Mouse (Mus musculus): Measurements from ENCODE around the gene Pim2. TPM values are rescaled to one million over a fixed set of nuclear protein-coding genes. Genes with fewer than 3 reads are reported as not detected.

Pim2 gene
- total RNA-seq (2021), result 1 to 10 TPM; 1.5 to 1.9 TPM
- long read RNA-seq, experiment 1, transcript Pim2-201 (6 exons, 2,045 nt), result major isoform, 5 of 5 reads
- long read RNA-seq, experiment 1, partial matches to known transcripts, result 0 of 5 reads
- long read RNA-seq, experiment 1, other reads (novel, unspliced or antisense), result 0 of 5 reads
- long read RNA-seq, experiment 2, partial matches to known transcripts, result 0 of 3 reads
- long read RNA-seq, experiment 2, other reads (novel, unspliced or antisense), result 1 of 3 reads

- peak; percentile 70 for DNase-seq (ENCODE audit: low spot score)
Measured at GRCm38 (mm10) chrX:7878007-7878419, at the start of gene Pim2. Gene Pim2 (plus strand): TSS chrX:7878262.

- DNase-seq (ENCODE audit: low spot score), result no peak
Measured at GRCm38 (mm10) chrX:7837146-7837545, 40.9 kb upstream of the Pim2 start.

DNA sequence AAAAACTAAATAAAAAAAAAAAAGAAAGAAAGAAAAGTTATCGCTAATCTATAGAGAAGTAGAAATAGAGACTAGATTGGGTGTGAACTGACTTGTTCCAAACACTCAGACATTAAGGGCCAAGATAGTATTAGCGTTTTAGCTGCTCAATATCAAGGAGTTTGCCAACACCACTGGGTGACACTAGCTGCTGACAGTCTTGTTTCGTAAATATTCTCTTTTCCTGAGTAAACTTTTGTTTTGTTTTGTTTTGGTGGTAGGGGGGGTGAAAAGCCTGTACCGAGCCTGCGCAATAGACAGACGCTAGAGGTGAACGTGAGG, 37.3 kb upstream of the Pim2 start:
- no peak for DNase-seq (ENCODE audit: low spot score)

DNA sequence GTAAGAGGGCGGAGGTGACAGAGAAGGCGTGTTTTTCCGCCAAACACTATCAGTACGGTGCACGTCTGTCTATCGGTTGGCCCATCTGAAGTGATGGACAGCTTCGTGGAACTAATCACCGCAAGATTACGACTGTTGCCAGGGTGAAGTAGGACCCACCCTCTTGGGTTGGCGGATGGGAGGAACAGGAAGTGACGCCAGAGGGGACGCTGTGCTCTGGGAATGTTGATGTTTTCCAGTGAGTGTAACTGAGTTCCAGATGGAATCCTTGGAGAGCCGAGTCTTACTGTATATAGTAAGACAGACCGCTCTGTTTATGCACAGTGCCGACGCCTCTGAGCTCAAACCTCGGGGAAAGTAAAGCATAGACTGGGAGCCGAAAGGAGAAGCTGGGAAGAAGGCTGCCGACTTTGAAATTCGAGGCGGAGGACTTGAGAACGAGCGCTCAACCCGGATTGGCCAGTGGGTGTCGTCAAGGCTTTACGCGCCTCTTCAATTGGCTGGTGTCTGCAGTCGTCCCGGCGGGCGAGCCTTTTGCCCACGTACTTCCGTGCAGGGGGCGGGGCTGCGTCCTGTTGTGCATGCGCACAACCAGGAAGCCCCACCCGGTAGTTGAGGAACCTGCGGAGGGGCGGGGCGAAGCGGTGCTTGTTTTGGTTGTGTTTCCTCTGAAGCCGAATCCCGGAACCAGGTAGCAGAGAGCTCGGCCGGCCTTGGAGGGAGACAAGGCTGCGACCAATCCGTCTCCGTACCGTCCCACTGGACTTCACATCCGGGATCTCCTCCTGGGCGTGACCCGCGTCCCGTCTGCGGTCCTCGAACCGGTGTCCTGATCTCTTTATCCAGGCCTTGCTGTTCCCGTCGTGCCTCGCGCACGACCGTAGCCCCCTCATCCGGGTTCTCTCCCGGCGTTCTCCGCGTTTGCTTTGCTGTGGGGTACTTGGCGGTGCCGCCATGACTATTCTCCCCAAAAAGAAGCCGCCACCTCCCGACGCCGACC, 36.6 kb upstream of the Pim2 start, which contains the start of gene Otud5:
TSS of gene Otud5 (plus strand) at position 202 of the 1,000 bp plus-strand sequence.
- peak; percentile 92 for DNase-seq (ENCODE audit: low spot score)

- DNase-seq (ENCODE audit: low spot score), result peak; percentile 2
Measured at GRCm38 (mm10) chrX:7842318-7842717, 35.7 kb upstream of the Pim2 start.

DNA sequence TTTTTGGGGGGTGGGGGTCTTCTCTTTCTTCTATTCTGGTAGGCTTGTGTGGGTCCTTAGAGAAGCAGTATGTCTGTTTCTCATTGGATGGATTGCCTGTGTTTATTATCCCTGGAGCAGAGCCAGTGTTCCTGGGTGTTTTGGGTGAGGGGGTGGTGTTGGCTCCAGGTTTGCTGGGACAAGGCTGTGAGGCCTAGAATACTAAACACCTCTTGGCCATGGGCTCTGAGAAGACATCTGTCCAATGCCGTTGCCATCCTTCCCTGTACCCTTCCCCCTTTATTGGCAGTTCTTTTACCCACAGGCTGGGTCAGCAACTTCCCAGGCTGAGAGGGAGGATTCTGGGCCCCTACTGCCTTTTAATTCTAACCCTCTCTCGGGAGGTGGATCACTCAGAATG, 30.2 kb upstream of the Pim2 start:
- no peak for DNase-seq (ENCODE audit: low spot score)

DNA sequence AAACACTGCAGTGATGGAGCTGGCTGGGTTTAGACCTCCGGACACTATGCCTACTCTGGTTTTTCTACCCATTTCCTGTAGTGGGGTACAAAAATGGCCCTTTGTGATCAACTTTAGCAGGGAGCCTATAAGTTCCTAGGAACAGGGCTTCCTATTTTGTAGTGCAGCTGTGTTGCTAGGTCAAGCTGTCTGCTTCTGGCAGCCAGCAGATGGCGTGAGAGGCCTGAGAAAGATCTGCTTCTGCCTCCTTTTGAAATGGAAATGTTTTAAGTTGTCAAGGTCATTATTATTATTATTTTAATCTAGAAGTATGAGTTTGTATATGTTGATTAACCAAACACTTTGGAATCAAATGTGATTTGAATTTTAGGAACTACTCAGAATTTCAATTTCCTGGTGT, 23.5 kb upstream of the Pim2 start:
- peak; percentile 14 for DNase-seq (ENCODE audit: low spot score)

GRCm38 (mm10) chrX:7859191-7859753, 18.8 kb upstream of the Pim2 start:
- no peak for DNase-seq (ENCODE audit: low spot score)

DNA sequence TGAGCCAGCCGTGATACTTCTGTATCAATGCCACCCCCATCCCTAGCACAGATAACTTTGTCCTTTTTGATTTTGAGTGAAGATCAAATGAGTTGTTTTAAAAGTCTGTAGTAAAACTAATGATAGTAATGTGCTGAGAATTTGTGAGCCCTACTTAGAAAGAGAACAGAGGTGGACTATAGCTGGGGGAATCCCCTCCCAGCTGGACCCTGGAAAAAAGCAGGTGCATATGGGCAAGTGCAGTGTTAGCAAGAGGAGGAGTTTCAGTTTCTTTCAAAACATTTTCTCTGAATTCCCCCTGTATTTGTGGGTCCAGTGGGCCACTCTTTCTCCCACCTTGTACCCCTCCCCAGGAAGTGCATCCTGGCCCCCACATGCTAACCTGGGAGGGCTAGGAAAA, 14.9 kb upstream of the Pim2 start:
- no peak for DNase-seq (ENCODE audit: low spot score)

DNA sequence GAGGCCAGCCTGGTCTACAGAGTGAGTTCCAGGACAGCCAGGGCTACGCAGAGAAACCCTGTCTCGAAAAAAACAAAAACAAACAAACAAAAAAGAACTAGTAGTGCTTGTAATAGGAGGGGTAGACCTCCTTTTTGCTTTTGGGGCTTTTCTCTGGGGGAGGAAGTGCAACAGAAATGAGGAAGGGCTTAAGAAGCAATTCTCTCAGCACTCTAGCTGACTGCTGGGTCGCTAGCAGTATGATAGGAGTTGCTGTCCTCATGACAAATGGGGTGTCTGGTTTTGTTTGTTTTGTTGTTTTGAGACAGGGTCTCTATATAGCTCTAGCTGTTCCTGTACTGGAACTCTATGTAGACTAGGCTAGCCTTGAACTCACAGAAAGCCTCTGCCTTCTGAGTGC, 13.5 kb upstream of the Pim2 start:
- DNase-seq (ENCODE audit: low spot score), result no peak

DNA sequence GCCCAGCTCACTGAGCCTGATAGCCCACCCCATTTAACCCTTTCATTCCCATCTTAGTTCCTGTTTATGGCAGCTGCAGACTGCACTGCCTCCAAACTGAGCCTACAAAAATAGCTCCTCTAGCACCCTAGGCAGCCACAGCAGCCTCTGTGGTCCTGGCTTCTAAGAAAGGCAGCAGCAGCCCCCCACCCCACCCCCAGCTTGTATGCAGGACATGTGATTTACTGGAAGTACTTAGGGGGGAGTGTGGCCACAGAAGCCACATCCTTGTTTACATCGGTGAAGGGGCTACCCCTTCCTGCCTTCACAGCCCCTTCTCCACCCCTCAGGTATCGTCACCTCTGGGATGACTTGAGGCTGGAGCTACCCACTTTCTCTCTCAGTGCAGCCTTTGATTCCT, 12.7 kb upstream of the Pim2 start:
- DNase-seq (ENCODE audit: low spot score), result no peak

GRCm38 (mm10) chrX:7865786-7866185, 12.3 kb upstream of the Pim2 start:
- no peak for DNase-seq (ENCODE audit: low spot score)

DNA sequence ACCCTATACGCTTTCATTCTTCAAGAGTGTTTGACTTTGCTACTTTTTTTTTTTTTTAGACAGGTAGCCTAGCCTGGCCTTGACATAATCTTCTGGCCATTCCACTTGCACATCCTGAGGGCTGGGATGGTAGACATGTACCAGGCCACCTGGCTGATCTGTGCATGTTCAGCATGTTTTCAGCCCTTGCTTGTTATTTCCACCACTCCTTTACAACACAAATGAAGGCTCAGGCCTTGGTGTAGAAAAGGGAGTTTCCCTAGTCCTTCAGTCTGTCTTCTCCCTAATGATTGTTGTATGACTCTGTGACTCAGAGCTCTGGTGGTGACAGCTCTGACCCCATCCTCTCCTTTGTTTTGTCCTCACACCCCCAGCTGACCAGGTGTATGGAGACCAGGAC, 10.9 kb upstream of the Pim2 start:
- DNase-seq (ENCODE audit: low spot score), result no peak

DNA sequence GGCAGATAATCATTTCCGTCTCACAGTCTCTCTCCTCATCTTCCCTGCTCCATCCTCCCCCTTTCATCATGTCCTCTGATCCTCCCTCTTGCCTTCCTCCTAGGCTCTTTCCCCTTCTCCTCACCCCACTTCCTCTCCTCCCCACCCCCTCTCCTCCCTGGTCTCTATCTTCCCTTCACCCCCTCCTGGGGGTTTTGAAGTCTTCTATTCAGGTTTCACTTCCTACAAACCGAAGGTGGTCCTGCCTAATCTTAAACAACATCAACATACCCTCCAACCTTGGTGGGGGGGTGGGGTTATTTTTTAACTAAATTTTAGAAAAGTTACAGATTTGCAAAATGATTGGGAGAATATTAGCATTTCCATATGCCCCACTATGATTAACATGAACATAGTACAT, 9.6 kb upstream of the Pim2 start:
- DNase-seq (ENCODE audit: low spot score), result no peak

DNA sequence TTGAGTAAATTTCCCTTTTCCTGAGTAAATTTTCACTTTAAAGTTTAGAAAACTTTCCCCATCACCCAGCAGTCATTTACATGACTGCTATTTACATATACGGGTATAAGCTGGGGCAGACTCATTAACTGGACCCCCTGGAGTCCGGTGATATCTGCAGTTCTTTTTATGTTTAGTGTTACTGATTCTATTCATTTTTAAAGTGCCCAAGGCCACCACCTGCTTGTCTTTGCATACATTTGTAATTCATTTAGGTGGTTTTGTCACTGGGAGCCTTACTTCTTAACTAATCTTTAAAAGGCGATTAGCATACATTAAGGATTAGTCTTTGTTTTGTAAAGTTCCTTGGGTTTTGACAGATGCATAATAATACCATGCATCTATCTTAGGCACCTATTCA, 8.2 kb upstream of the Pim2 start:
- DNase-seq (ENCODE audit: low spot score), result no peak

- DNase-seq (ENCODE audit: low spot score), result no peak
Measured at GRCm38 (mm10) chrX:7878495-7878894, 433 bp downstream of the Pim2 start.

DNA sequence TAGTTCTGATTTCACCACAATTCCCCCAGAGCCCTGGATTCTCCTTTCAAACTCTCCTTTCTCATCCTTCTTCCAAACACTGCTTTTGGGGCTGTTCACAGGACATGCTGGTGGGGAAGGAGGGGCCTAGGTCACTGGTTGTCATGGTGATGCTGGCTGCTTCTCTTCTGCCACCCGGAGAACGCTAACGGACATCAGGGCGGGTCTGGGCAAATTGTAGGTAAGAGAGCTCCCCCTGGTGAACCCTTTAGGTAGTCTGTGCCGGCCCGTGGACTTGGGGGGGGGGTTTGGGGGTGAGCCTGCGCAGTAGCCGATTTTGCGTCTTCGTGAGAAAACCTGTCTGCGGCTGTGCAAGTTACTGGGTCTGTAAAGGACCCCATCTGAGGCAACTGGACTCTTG, 1.8 kb downstream of the Pim2 start:
- DNase-seq (ENCODE audit: low spot score), result peak; percentile 51

- peak; percentile 91 for DNase-seq (ENCODE audit: low spot score)
Measured at GRCm38 (mm10) chrX:7883841-7884567, 5.9 kb downstream of the Pim2 start, which contains the start of gene Slc35a2. Gene Slc35a2 (plus strand): TSS chrX:7884028.

GRCm38 (mm10) chrX:7898211-7898610, 20.1 kb downstream of the Pim2 start:
- DNase-seq (ENCODE audit: low spot score), result no peak

- peak; percentile 86 for DNase-seq (ENCODE audit: low spot score)
Measured at GRCm38 (mm10) chrX:7898880-7899874, 21.1 kb downstream of the Pim2 start, which contains the start of the genes Pqbp1 and Timm17b. Gene Pqbp1 (minus strand): TSS chrX:7899269. Gene Timm17b (plus strand): TSS chrX:7899357.

All from gastrocnemius, adult 18-20 months (tissue).